Mouse (Mus musculus) neural tube, embryonic 13.5 days (tissue): Measurements from ENCODE around the gene Tpcn1. TPM values are rescaled to one million over a fixed set of nuclear protein-coding genes. Genes with fewer than 3 reads are reported as not detected.

Experiments
- ATAC-seq: fragments of 200-750 bp; cut with Nextera tagmentation; 2 replicates; pipeline ENCODE4 v1.8.0; 2017; ENCODE audit warnings: low read depth, mild to moderate bottlenecking, moderate TSS enrichment, moderate library complexity
- H3K27ac ChIP-seq: fragments of 300-500 bp; sonication (generic); replicated peaks from 2 replicates; pipeline ENCODE4 v1.5.1; 2015; ENCODE audit warnings: moderate library complexity, mild to moderate bottlenecking, inconsistent platforms
- H3K27me3 ChIP-seq: fragments of 300-500 bp; sonication (generic); 2 replicates; pipeline ENCODE4 v1.6.1; 2015; ENCODE audit warnings: mild to moderate bottlenecking, inconsistent platforms
- H3K36me3 ChIP-seq: fragments of 300-500 bp; sonication (generic); 2 replicates; pipeline ENCODE4 v1.6.1; 2015; ENCODE audit warnings: mild to moderate bottlenecking, inconsistent platforms
- H3K4me1 ChIP-seq: fragments of 300-500 bp; sonication (generic); replicated peaks from 2 replicates; pipeline ENCODE4 v1.6.1; 2015; ENCODE audit warnings: inconsistent platforms
- H3K4me2 ChIP-seq: fragments of 300-500 bp; sonication (generic); 2 replicates; pipeline ENCODE4 v1.6.1; 2015; ENCODE audit warnings: inconsistent platforms, mild to moderate bottlenecking, moderate library complexity
- H3K4me3 ChIP-seq: fragments of 300-500 bp; sonication (generic); 2 replicates; pipeline ENCODE4 v1.5.1; 2015; ENCODE audit warnings: mild to moderate bottlenecking, inconsistent platforms
- H3K9ac ChIP-seq: fragments of 300-500 bp; sonication (generic); 2 replicates; pipeline ENCODE4 v1.6.1; 2015; ENCODE audit warnings: moderate library complexity, mild to moderate bottlenecking, inconsistent platforms
- H3K9me3 ChIP-seq: fragments of 300-500 bp; sonication (generic); 2 replicates; pipeline ENCODE4 v1.6.1; 2016; ENCODE audit warnings: inconsistent platforms
- WGBS: fragments of 180-500 bp; shearing (Covaris S2); methylation state at CpG from one replicate; pipeline ENCODE4 v1.1.7; 2015; 5-methylcytosine and 5-hydroxymethylcytosine counted together
- polyA plus RNA-seq: library from polyadenylated mRNA; unstranded; fragments of >200 nt; fragmentation: Nextera tagmentation; extraction: Ambion mirVana; gene quantifications from 2 replicates; pipeline ENCODE4 v1.2.1, GENCODE M21; 2015

The Tpcn1 gene
- polyA plus RNA-seq = 22.4 and 22.5 TPM in 2 replicates

- H3K27ac ChIP-seq = peak within 1 kb of the TSS; percentile 86
- H3K4me2 ChIP-seq = peak within 1 kb of the TSS; percentile 95
- WGBS = under 1% methylated on average over 35 of the region's 35 CpGs
- H3K9me3 ChIP-seq = 0 out of 2 replicates have a peak, but pooled peaks cover 4% of the 10 kb centered on the region
- no peaks in the 10 kb centered on the region for H3K27me3 ChIP-seq
- peak; percentile 97 for ATAC-seq
- peaks cover 44% of the 10 kb centered on the region for H3K4me1 ChIP-seq
- peak within 1 kb of the TSS; percentile 93 for H3K9ac ChIP-seq
- H3K36me3 ChIP-seq = peaks cover 15% of the 10 kb centered on the region
- peak within 1 kb of the TSS; percentile 91 for H3K4me3 ChIP-seq
These were observed at the start of gene Tpcn1, which contains the start of gene Iqcd for GRCm38 (mm10) chr5:120588569-120589094. Gene Tpcn1 (minus strand): TSS chr5:120588673. Gene Iqcd (plus strand): TSS chr5:120589016.

DNA sequence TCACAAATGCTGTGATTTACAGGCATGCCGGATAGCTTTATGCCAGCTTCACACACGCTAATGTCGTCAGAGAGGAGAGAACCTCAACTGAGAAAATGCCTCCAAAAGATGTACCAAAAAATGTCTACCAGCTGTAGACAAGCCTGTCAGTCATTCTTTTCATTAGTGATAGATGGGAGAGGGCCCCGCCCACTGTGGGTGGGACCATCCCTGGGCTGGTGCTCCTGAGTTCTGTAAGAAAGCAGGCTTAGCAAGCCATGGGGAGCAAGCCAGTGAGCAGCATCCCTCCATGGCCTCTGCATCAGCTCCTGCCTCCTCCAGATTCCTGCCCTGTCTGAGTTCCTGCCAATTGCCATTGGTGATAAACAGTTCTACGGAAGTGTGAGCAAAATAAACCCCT is 47.2 kb upstream of the Tpcn1 start:
- 73% methylated on average over 5 of the region's 5 CpGs for WGBS
- H3K4me3 ChIP-seq = no peak overlapping the region
- H3K9ac ChIP-seq = no peak overlapping the region
- H3K27me3 ChIP-seq = peaks cover 13% of the 10 kb centered on the region; the same call in 1 of the 2 replicates
- no peak for ATAC-seq
- no peak overlapping the region for H3K27ac ChIP-seq
- no peaks in the 10 kb centered on the region for H3K36me3 ChIP-seq
- H3K9me3 ChIP-seq = no peaks in the 10 kb centered on the region
- H3K4me1 ChIP-seq = no peaks in the 10 kb centered on the region
- no peak overlapping the region for H3K4me2 ChIP-seq

- no peak for ATAC-seq
- Histone ChIP-seq H3K36me3 (no peaks in the 10 kb centered on the region), H3K27me3 (peaks cover 21% of the 10 kb centered on the region), H3K9ac (no peak overlapping the region), H3K4me1 (no peaks in the 10 kb centered on the region), H3K4me3 (no peak overlapping the region), H3K27ac (no peak overlapping the region), H3K4me2 (no peak overlapping the region), H3K9me3 (no peaks in the 10 kb centered on the region)
- WGBS = 34% methylated on average over 5 of the region's 5 CpGs
These were observed 46.4 kb upstream of the Tpcn1 start for GRCm38 (mm10) chr5:120634860-120635259.

DNA sequence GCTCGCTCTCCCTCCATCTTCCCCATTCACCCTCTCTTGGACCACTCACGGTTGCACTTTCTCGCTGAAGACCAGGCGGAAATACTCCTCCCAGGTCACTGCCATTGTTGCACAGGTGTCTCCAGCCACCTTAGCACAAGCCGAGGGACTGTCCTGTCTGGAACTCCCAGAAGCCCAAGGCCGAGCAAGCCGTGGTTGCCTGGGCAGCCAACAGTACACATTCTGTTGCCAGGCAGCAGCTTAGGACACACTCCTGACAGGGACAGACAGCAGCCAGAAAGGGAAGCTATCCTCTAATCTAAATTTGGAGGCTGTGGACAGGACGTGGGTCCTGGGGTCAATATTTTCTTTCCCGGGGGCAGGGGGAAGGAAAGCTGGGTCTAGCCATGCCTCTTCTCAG is 45.7 kb upstream of the Tpcn1 start, which contains the start of gene Cfap73:
Gene Cfap73, minus strand, starts transcription at position 105 of the 400 bp plus-strand sequence.
- ATAC-seq = no peak

DNA sequence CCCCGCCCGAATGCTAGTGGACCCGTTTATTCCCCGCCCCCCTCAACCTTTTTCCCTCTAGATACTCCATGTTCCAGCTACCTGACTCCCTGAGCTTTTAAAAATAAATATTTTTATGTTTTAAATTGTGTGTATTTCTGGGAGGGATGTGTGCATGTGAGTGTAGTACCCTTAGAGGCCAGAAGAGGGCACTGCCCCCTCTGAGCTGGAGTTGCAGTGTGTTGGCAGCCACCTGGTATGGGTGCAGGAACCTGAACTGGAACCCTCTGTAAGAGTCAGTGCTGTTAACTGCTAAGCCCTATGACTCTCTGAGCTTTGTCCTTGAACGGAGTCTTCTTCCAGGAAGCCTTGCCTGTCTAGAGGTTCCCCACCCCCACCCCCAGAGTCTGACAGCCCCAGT is 43.4 kb upstream of the Tpcn1 start:
- Histone ChIP-seq H3K27me3 (peaks cover 26% of the 10 kb centered on the region), H3K4me2 (no peak overlapping the region), H3K4me1 (peaks cover 6% of the 10 kb centered on the region; the same call in 1 of the 2 replicates), H3K4me3 (no peak overlapping the region), H3K9ac (no peak overlapping the region), H3K27ac (no peak overlapping the region), H3K9me3 (no peaks in the 10 kb centered on the region), H3K36me3 (peaks cover 17% of the 10 kb centered on the region)
- 84% methylated on average over 5 of the region's 5 CpGs for WGBS
- no peak for ATAC-seq

More for the DNA sequence above, 45.7 kb upstream of the Tpcn1 start, which contains the start of gene Cfap73:
- no peaks in the 10 kb centered on the region for H3K9me3 ChIP-seq
- no peaks in the 10 kb centered on the region for H3K4me1 ChIP-seq
- H3K27me3 ChIP-seq = peaks cover 26% of the 10 kb centered on the region
- H3K27ac ChIP-seq = no peak within 1 kb of the TSS
- WGBS = 63% methylated on average over 9 of the region's 9 CpGs
- H3K9ac ChIP-seq = no peak within 1 kb of the TSS
- H3K4me3 ChIP-seq = no peak within 1 kb of the TSS
- no peaks in the 10 kb centered on the region for H3K36me3 ChIP-seq
- no peak within 1 kb of the TSS for H3K4me2 ChIP-seq

- H3K9ac ChIP-seq = peak overlapping the region; percentile 43; the same call in 1 of the 2 replicates
- no peaks in the 10 kb centered on the region for H3K9me3 ChIP-seq
- H3K4me2 ChIP-seq = peak overlapping the region; percentile 45
- peaks cover 6% of the 10 kb centered on the region; the same call in 1 of the 2 replicates for H3K4me1 ChIP-seq
- H3K4me3 ChIP-seq = no peak overlapping the region; the same call in 1 of the 2 replicates
- H3K36me3 ChIP-seq = peaks cover 24% of the 10 kb centered on the region
- ATAC-seq = no peak
- H3K27ac ChIP-seq = no peak overlapping the region
- H3K27me3 ChIP-seq = peaks cover 26% of the 10 kb centered on the region
- WGBS = 6% methylated on average over 29 of the region's 29 CpGs
These were observed 42.7 kb upstream of the Tpcn1 start for GRCm38 (mm10) chr5:120631128-120631527.

GRCm38 (mm10) chr5:120628624-120629023 is 40.2 kb upstream of the Tpcn1 start:
- Histone ChIP-seq H3K4me2 (no peak overlapping the region), H3K36me3 (peaks cover 49% of the 10 kb centered on the region), H3K9ac (no peak overlapping the region), H3K4me3 (no peak overlapping the region), H3K4me1 (peaks cover 6% of the 10 kb centered on the region; the same call in 1 of the 2 replicates), H3K27ac (no peak overlapping the region), H3K9me3 (no peaks in the 10 kb centered on the region), H3K27me3 (peaks cover 26% of the 10 kb centered on the region)
- WGBS = 65% methylated on average over 7 of the region's 7 CpGs
- ATAC-seq = no peak

- no peak overlapping the region for H3K9ac ChIP-seq
- no peak for ATAC-seq
- H3K36me3 ChIP-seq = peaks cover 59% of the 10 kb centered on the region
- no peak overlapping the region for H3K4me2 ChIP-seq
- H3K9me3 ChIP-seq = no peaks in the 10 kb centered on the region
- peaks cover 6% of the 10 kb centered on the region; the same call in 1 of the 2 replicates for H3K4me1 ChIP-seq
- WGBS = 85% methylated on average over 15 of the region's 15 CpGs
- H3K27ac ChIP-seq = no peak overlapping the region
- peaks cover 23% of the 10 kb centered on the region for H3K27me3 ChIP-seq
- H3K4me3 ChIP-seq = no peak overlapping the region
These were observed 39.2 kb upstream of the Tpcn1 start for GRCm38 (mm10) chr5:120627515-120628300.

DNA sequence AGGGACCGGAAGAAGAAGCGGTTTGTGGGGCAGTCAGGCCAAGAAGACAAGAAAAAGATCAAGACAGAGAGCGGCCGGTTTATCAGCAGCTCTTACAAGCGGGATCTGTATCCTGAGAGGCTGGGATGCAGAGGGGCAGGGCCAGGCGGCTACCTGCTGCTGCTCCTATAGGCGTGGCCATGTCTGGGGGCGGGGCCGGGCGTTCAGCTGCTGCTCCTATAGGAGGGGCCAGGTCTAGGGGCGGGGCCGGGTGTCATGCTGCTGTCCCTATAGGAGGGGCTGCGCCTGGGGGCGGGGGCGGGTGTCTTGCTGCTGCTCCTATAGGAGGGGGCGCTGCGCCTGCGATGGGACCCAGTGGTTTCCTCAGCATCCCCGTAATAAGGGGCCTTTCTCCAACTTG is 37.9 kb upstream of the Tpcn1 start:
- Histone ChIP-seq H3K4me3 (no peak overlapping the region), H3K27ac (no peak overlapping the region), H3K9ac (no peak overlapping the region), H3K4me1 (peaks cover 13% of the 10 kb centered on the region), H3K27me3 (peaks cover 18% of the 10 kb centered on the region), H3K36me3 (peaks cover 72% of the 10 kb centered on the region), H3K4me2 (no peak overlapping the region), H3K9me3 (no peaks in the 10 kb centered on the region)
- WGBS = 32% methylated on average over 19 of the region's 19 CpGs
- no peak for ATAC-seq

GRCm38 (mm10) chr5:120624427-120624826 is 36.0 kb upstream of the Tpcn1 start:
- H3K9me3 ChIP-seq = no peaks in the 10 kb centered on the region
- no peak overlapping the region for H3K4me2 ChIP-seq
- H3K4me3 ChIP-seq = no peak overlapping the region
- WGBS = 82% methylated on average over 10 of the region's 10 CpGs
- peaks cover 91% of the 10 kb centered on the region for H3K36me3 ChIP-seq
- peaks cover 2% of the 10 kb centered on the region for H3K27me3 ChIP-seq
- H3K9ac ChIP-seq = no peak overlapping the region
- ATAC-seq = no peak
- H3K4me1 ChIP-seq = peaks cover 13% of the 10 kb centered on the region
- H3K27ac ChIP-seq = no peak overlapping the region

DNA sequence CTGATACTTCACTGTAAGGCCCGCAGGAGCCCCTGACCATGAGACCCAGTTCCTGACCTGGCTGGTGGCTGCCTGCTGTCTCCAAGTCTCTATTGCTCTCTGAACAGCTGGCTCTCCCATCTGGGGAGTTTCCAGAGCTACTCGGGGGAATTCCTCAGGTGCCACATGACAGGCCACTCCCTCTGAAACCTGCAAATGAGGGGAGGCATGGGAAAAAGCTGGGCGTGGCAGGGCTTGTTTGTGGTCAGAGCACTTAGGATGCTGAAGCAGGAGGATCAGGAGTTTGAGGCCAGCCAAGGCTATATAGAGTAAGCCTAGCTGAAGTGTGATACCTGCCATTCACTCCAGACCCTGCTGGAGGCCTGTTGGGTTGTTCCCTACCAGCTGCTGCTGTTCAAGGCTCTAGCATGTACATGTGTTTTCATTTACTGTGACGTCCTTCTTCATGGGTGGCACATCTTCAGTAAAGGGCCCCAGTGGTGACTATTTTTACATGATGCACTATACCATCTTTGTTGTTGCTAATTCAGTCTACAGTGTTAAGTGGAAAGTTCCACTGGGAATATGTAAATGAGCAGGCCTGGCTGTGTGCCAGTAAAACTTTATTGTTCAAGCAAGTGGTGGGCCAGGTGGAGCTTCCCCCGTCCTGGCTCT is 33.9 kb upstream of the Tpcn1 start:
- H3K27me3 ChIP-seq = no peaks in the 10 kb centered on the region
- no peak overlapping the region for H3K4me3 ChIP-seq
- peaks cover 7% of the 10 kb centered on the region; the same call in 1 of the 2 replicates for H3K4me1 ChIP-seq
- H3K9me3 ChIP-seq = no peaks in the 10 kb centered on the region
- peaks cover 100% of the 10 kb centered on the region for H3K36me3 ChIP-seq
- ATAC-seq = no peak
- H3K27ac ChIP-seq = no peak overlapping the region
- H3K9ac ChIP-seq = no peak overlapping the region
- H3K4me2 ChIP-seq = no peak overlapping the region
- WGBS = 64% methylated on average over 5 of the region's 5 CpGs

DNA sequence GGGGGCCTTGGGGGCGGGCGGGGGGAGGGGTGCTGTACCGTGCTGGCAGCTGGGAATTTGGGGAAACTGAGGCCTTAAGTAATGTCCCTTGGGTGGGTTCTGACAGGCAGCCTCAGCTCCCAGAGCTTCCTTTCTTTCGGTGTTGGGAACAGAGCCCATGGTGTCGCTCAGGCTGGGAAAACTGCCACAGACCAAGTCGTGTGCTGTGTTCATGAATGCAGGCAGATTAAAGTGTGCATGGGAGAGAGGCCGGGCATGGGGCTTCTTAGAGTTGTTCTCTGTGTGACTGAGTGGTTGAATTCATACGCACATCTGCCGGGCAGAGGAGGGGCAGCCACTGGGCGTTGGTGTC is 33.3 kb upstream of the Tpcn1 start:
- Histone ChIP-seq H3K36me3 (peaks cover 100% of the 10 kb centered on the region), H3K27ac (no peak overlapping the region), H3K4me3 (no peak overlapping the region), H3K9ac (no peak overlapping the region), H3K27me3 (no peaks in the 10 kb centered on the region), H3K4me1 (peaks cover 7% of the 10 kb centered on the region; the same call in 1 of the 2 replicates), H3K4me2 (no peak overlapping the region), H3K9me3 (no peaks in the 10 kb centered on the region)
- WGBS = 88% methylated on average over 10 of the region's 10 CpGs
- ATAC-seq = no peak
